Mouse (Mus musculus) left cerebral cortex, adult 8-10 months (tissue): ENCODE results near the gene Ceacam16. TPM values are rescaled to one million over a fixed set of nuclear protein-coding genes. Genes with fewer than 3 reads are reported as not detected.

Experiments
- DNase-seq, 2 experiments: peaks; one replicate each; pipeline ENCODE4 v3.0.0; 2022; ENCODE audit warnings: low spot score in 2 of 2
- total RNA-seq, 4 experiments: library from RNA; stranded (reverse); gene quantifications; 2 replicates each; pipeline ENCODE4 v1.2.4; 2022

The Ceacam16 gene
- not detected for total RNA-seq

DNA sequence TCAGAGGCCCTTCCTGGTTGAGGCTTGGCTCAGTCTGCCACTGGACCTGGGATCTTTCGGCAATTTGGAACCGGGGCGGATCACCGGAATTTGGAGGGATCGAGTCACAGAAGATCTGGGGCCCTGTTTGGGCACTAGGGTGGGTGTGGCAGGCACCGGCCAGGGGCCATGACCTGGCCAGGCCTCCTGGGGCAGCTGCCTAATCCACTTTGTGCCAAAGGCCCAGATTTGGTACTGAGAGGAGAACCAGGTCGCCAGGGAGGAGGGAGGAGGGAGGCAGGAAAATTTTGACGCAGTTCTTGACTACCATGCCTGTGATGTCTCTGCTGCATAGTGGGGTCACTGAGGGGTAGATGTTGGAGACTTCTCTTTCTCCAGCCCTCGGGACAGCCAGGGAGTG, at the start of gene Ceacam16:
TSS of gene Ceacam16 (minus strand) at position 101 of the 400 bp plus-strand sequence.
- DNase-seq: no peak

DNA sequence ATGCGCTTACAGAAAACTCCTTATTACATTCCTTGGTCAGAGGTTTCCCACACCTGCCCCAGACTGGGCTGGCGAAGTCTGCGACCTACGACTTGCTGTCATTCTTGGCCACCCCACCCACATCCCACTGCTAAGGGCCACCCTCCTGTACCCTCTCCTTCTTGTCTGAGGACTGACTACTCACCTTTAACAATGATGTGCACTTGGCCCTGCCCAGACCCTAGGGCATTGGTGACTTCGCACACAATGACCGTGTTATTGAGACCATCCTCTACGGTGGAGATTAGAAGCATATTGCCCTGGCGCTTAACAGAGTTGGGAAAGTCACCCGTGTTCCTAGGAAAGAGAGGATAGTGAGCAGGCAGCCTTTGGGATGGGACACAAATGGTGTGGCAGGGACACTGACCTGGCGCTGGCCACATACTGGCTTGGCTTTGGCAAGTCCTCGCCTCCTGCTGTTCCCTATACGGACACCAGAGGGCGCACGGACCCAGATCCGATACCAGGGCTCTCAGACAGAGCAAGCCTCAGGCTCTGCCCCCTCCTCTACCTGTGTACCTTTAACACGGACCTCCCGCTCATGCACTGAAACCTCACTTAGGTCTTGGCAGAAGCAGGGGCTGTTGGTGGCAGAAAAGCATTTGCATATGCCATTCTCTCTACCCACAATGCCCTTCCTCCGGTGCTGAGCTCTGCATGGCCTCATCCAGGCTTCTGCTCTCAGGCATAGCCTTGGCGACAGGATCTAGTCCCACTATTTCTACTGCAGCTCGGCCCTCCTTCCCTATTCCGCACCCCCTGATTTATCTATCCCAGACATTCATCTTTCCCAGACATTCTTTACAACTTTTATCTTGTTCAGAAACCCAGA, 49.6 kb upstream of the Ceacam16 start:
- peak; percentile 49 to 72 for DNase-seq

DNA sequence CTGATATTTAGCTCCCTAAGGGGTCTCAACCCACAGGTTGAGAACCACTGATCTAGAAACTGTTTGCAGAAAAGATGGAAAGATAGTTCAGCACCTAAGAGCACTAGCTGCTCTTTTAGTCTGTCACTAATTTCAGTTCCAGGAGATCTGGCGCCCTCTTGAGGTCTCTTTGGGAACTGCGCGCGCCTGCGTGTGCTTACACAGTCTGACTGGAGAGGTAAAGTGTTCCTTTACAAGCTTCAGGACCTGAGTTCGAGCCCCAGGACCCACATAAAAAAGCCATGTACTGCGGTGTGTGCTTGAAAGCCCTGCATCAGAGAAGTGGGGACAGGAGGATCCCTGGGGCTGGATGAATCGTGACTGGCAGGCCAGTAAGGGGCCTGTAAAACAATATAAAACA, 28.8 kb upstream of the Ceacam16 start:
- DNase-seq: no peak

DNA sequence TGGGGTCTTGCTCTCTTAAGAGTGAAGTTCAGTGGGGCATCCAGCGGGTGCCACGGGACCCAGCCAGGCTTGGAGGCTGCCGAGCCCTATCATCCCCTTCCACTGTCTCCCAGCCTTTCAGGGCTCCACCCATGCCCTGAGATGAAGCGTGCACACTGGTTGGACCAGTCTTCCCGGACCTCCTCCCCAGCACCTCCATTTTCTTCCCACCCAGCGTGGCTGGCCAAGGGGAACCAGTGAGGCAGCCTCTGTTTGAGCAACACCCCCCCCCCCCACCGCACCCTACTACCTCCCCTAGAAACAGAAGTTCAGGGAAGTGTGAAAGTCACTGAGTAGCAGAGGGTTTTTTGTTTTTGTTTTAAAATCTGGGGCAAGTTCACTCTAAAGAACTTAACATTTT, 26.8 kb upstream of the Ceacam16 start, which contains the start of gene Ceacam19:
TSS of gene Ceacam19 (minus strand) at position 117 of the 400 bp plus-strand sequence.
- DNase-seq: no peak

DNA sequence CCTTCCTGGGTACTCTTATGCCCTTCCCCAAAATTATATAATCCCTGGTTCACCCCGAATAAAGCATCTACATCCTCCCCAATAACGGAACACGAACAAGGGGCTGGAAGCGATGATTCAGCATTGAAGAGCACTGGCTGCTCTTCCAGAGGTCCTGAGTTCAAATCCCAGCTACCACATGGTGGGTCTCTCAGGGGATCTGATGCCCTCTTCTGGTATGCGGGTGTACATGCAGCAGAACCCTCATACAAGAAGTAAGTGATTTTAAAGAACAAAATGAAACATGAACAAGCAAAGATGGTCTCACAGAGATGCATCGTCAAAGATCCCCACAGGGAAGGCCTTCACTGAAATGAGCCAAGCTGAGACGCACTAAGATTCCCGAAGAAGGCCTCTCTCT, 19.7 kb upstream of the Ceacam16 start:
- DNase-seq: no peak

DNA sequence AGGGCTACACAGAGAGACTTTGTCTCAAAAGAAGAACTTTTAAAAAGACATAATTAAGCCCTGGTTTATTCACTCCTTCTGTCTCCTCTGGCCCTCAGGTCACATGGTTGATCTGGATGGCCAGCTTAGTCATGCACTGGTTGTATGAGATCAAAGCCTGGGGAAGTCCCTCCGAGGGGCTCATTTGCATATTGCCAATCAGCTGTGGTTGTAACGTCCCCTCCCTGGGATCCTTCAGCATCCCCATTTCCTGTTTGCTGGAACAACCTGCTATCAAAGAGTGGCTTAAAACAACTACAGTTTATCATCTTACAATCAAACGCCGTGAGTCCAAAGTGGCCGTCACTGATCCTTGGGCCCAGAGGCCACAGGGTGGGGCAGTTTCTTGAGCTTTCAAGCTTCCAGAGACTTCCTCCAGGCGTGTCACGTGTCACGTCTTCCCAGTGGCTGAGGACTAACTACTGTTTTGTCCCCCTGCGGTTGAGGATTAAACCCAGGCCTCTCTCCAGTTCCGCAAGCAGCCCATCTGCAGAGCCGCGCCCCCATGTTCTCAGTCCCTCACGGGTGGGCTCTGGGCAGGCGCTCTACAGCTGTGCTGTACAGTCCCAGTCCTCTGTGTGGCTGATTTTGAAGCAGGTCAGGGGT, 15.8 kb upstream of the Ceacam16 start:
- no peak for DNase-seq

DNA sequence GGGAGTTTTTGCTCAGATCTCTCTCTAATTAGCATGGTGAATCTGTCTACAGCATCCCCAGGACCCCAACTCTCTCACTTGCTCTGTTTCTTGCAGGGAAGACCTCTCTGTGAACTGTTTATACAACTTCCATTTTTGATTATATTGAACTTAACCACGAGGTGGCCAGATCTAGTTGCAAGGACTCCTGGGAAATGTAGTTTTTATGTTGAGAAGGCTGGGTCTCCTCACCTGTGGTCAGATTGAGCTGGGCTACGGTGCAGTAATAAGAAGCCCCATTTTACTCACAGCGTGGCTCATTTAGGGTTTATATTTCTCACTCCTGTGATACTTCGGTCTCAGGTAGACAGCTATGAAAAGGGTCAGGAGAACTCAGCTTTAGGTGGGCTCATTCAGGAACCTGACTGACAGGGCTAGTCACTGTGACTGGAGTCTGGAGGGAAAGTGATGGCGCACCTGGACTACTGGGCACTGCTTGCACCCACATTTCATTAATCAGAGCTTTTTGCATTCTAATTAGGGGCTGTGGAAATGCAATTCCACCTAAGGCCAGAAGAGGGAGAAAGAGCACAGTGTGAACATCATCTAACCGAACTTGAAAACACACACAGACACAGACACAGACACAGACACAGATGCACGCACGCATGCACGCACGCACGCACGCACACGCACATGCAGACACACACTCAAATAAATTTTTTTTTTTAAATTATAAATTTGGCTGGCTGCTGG, 15.0 kb upstream of the Ceacam16 start:
- DNase-seq: no peak

DNA sequence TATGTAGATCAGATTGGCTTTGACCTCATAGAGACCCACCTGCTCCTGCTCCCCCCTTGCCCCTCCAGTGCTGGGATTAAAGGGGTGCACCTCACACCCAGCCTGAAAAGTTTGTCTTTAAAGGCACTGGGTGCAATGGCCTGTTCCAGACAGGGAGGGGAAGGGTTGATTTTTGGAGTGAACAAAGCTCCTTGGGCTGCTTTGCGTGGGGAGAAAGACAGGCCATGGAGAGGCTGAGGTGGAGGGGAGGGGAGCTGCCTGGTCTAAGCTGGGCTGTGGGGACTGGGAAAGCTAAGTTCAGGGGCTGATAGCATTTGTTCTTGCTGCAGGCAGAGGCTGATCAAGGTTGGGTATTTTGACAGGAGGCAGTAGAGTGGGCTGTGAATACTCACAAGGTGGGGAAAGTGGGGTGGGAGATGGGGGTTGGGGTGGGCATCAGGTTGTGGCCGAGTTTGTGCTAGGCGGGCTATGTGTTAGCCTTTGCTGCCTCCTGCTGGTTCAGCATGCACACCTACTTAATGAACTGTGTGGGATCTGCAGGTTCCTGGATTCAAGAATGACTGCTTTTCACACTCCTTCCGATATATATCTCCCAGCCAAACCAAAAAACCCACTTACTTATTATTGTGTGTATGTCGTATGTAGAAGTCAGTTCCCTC, 11.0 kb upstream of the Ceacam16 start:
- DNase-seq: no peak

DNA sequence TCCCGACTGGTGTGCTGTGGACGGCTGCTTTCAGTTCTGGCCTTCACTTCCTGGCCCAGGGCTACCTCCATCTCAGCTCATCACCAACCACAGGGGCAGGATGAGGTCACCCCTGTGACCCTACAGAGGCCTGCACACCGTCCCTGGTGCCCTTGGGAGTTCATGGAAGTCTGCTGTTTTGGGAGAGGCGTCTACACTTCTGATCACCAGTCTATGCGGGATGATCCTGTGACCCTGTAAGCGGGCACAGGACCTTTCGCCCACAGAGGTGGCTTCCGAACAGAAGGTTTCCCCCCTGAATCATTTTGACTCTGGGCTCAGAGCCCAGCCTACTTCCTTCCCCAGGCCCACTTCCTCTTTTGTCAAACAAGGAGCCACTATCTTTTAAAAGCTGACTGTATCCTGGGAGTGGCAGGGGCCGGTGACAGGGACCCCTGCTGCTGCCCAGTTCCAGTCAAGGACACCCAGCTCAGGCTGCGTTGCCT, 10.1 kb upstream of the Ceacam16 start:
- no peak for DNase-seq

DNA sequence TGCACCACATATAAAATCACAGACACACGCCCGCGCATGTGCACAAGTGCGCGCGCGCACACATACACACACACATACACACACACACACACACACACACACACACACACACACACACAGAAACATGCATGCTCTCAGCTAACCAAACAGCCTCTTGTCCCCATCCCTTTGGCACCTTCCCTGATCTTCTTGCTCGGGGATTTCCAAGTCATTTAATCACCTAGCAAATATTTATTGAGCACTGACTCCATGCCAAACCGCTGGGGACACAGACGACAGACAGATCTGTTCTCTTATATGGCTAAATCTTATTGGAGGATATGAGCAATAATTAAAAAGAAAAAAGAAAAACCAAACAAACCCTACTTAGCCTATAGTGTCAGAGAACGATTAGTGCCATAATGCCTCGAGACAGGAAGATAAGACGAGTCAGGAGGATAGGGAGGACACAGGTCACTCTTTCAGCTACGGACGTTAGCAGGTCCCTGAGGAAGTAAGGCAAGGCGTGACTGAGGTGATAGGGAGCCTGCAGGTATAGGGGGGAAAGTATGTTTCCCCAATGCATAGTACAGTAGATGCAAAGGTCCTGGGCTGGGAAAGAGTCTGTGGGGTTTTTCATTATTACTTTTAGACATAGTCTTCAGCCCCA, 6.8 kb upstream of the Ceacam16 start:
- no peak for DNase-seq

DNA sequence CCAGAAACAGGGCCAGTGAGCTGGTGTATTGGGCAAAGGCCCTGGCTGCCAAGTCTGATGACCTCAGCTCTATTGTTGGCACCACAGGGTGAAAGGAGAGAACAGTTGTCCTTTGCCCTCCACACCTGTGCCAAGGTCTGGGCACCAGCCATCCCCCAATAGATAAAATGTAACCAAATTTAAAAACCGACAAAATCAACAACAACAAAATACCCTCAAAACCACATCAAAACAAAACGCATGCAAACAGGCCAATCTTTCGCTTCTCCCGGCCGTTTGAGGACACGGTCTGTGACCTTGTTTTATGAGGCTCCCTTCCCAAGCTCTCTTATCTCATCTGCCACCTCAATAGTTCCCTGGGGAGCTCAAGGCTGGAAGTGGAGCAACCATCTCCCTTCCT, 5.4 kb upstream of the Ceacam16 start:
- DNase-seq: no peak

DNA sequence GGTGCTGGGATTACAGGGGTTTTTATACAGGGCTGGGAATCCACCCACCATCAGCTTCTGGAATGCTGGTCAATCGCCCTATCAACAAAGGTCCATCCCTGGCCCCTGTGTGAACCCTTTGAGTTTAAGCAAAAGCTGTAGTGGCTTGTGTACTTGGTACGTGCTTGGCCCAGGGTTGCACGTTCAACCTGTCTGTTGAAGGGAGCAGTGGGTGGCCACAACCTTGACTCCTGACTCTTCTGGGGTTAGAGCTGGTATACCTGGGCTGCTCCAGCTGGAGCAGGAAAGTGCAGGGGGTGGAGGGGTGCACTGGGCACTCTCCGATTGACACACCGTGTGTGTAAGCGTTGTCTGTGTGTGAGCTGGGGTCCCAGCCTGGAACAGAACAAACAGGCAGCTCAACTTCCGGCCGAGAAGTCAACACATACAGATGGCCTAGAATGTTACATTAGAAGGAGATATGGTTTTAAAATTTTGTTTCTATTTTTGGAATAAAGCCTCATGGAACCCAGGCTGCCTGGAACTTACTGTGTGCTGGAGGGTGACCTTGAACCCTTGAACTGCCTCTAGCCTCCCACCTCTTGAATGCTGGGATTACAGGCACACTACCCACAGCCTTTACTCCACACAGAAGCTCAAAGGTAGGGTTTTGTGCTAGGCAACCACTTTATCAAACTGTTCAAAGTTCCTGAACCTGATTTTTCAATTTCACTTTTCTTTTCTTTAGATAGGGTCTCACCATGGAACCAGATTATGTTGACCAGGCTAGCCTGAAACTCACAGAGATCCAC, 4.3 kb upstream of the Ceacam16 start:
- no peak for DNase-seq

DNA sequence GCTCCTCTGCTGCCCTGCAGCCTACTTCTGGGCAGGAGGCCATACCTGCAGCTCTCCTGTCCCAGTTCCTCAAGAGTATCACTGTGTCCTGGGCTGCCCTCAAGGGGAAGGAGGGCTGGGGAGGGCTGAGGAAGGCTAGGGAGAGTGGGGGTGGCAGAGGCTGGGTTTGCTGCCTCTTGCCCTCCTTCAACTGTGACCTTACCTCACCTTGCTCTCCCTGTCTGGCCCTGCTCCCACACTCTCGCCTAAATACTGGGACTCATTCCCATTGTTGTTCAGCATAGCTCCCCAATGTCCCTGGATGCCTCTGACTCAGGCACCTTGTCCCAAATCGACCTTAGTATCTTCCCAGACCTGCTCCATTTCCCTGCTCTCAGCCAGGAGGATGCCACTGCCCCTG, 3.1 kb upstream of the Ceacam16 start:
- no peak for DNase-seq

DNA sequence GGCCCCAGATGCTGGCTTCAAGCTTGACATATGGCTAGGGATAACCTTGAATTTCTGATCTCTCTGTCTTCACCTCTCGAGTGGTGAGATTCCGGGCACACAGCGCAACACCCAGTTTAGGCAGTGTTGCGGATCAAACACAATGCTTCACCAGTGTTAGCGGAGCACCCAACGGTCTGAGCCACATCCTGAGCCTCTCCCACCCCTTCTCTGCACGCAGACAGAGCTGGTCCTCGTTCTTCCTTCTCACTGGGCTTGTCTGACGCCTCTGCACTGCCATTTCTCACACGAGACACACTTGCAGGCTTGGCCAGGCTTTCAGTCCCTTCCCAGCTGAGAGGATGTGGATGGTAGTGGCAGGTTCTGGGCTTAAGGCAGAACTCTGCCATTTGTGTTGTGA, 1.4 kb downstream of the Ceacam16 start:
- DNase-seq: no peak

DNA sequence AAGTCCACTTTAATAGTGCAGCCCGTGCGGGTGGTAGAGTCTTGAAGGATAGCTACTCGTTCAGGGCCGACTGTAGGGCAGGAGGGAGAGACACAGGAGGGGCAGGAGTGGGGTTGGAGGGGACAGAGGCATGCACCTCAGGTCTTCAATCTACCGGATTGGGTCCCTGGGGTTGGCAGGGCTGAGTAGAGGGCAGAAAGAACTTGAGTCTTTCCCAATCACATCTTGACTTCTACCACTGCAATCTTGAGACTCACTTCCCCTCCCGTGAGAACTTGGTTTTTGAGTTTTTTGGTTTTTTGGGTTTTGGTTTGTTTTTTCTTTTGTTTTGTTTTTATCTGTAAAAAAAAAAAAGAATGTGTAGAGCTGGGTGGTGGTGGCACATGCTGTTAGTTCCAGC, 4.8 kb downstream of the Ceacam16 start:
- no peak for DNase-seq

DNA sequence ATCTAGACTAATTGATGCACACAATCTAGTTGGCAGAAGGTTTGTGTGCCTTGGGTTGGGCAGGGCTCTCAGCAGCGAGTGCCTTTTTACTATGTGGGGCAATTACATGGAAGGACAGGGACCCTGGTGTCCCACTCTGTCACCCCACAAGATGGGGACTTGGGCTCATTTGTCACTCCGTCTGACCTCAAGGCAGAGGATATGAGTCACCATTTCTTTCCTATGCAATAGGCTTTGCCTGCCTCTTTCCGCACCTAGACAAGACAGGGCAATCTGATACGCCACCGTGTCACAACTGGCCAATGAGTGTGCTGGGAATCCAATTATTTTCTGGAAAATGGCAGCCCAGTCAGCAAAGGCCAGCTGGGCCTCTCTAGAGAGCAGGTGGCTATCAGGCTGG, 5.4 kb downstream of the Ceacam16 start:
- no peak for DNase-seq

DNA sequence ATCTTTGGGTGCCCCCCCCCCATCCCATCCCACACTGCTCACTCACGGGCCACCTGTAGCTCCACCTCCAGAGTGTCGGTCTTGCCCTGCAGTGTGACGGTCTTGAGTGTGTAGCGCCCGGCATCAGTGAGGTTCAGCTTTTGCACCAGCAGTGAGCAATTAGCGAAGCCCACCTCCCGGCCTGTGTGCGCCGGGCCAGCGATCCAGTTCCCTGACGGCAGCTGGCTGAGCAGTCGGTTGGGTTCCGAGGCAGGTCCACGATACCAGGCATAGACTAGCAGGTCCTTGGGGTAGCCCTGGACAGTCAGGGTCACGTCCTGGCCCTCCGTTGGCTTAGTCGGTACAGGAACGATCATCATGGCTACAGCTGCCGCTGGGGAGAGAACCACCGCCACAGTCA, 7.6 kb downstream of the Ceacam16 start:
- no peak for DNase-seq

DNA sequence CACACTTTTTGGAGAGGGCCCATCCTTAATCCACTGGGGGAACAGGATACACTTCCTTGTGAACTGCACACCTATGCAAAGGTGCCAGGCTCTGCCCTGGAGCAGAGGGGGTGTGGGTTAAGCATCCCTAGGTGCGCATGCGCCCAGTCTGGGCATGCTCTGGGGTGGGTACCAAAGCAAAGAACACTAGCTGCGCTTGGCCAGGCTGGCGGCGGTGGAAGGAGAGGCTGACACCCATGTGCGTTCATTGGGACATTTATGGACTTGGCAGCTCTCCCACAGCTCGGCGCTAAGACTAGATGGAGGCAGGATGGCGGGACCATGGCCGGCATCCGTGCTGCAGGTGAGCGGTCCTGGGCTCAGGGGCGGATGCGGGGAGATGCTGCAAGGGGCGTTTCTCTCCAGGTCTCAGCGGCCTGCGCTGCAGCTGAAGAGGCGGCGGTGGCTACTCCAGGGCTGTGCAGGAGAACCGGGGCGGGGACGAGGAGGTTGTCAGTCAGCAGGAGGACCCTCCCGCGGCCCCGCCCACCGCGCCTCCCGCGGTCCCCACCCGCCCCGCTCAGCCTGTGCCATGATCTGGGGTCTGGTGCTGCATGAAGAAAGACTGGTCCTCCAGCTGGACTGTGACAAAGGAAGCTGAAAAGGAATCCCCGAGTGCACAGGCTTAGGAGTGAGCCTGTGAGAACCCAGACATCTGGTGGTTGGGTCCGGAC, 9.1 kb downstream of the Ceacam16 start, which contains the start of gene Gm19345:
TSS of gene Gm19345 (plus strand) at position 146 of the 713 bp plus-strand sequence.
- no peak for DNase-seq

DNA sequence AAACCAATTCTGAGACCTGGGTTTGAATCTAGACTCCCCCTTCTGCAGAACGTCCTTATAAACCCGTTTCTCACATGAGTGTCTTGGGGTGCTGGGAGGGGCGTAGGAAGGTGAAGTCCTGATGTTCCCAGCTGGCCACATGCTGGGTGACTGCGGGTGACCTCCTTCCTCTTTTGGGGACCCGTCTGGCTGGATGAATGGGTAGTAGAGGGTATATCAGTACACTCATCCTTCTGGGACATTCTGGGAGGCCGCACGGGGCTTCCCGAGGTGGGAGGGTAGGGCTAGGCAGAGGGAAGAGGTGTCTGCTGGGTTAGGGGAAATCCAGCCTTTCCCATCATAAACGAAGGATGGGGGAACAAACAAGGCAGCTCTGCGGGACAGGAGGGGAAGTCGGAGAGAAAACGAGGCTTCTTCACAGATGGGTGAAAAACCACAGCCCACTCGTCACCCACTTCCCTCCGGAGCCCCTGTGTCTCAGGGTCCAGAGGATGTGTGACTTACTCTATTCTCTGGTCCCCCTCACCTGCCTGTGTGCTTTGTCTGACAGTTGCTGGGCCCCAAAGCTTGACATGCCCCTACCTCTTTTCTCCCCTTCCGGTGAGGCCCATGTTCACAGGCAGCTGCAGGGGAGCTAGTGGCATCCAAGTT, 16.5 kb downstream of the Ceacam16 start:
- no peak for DNase-seq
